Mouse (Mus musculus): Measurements from ENCODE around the gene Hmgn5.

- no peak for TF ChIP-seq CTCF (IDR thresholded peaks at IDR 0.05; ENCODE audit: low read depth, low read length)
- no peak for TF ChIP-seq POLR2A (IDR thresholded peaks at IDR 0.05; ENCODE audit: borderline replicate concordance, low read depth, low read length)
Measured at GRCm38 (mm10) chrX:109012371-109013031, 703 bp downstream of the Hmgn5 start.
